In the genomic region with DNA sequence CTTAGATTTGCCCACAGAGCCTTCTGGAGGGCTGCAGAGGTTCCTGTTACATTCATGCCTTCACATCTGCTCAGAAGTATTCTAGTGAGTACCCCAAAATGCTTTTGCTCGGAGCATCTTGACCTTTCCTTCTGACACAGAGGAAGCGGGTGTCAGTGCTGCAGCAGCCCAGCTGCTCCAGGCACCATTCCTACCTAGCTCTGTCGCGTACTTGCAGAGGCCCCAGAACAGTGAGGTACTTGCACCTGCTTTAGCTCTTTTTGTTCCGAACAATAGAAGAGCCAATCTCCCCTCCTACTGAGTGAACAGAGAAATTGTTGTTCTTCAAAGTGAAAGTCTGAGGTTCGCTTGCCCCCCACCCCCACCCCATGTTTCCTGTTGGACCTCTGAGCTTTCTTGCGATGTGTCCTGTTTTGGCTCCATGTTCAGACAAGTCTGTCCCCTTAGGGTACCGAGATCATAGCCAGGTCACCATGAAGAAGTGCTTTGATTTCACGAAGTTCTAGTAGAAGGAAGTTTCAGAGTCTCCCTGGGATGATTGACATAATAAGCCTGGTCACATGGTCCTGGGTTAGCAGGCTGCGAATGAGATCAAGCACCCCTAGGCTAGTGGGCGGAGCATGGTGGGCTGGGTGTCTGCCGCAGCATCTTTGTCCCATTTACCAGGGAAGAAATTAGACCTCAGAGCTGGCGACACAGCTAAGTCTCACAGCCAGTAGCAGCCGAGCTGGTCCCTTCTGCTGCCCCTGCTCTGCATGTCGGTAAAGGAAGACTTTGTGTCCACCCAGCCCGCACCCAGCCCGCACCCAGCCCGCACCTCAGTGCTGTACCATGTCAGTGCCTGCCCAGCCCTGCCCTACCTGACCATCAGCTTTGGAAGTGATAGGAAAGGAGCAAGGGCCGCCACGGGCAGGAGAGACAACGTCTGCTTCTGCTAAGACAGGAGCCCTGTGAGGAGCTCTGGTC, we compare ENCODE assay signal across 8 mouse cellular contexts.
DNase-seq lines count a peak whose midpoint lies in the region; ATAC-seq and TF ChIP-seq lines count a peak whose summit lies in the region.

No protein-coding gene starts in this region.

- no peaks in the 10 kb centered on the region for H3K36me3 ChIP-seq in heart, embryonic 15.5 days
- H3K36me3 ChIP-seq in limb, embryonic 12.5 days, result peaks cover 6% of the 10 kb centered on the region; the same call in 1 of the 2 replicates
- H3K36me3 ChIP-seq in midbrain, postnatal 0 days (ENCODE audit: insufficient read depth, low read length), result no peaks in the 10 kb centered on the region

- peak overlapping the region; percentile 23; the same call in 1 of the 2 replicates for H3K4me3 ChIP-seq in heart, embryonic 15.5 days
- H3K4me3 ChIP-seq in limb, embryonic 12.5 days (replicated peaks), result no peak overlapping the region
- no peak overlapping the region for H3K4me3 ChIP-seq in midbrain, postnatal 0 days (ENCODE audit: low read depth, low read length)
- H3K4me3 ChIP-seq in left cerebral cortex, adult 2 months, result no peak overlapping the region; the same call in 1 of the 2 replicates

- peak overlapping the region; percentile 56 for H3K4me2 ChIP-seq in heart, embryonic 15.5 days
- H3K4me2 ChIP-seq in limb, embryonic 12.5 days, result peak overlapping the region; percentile 18
- H3K4me2 ChIP-seq in midbrain, postnatal 0 days (ENCODE audit: low read depth, low read length, poor library complexity, severe bottlenecking), result no peak overlapping the region

- no peak overlapping the region for H3K9ac ChIP-seq in heart, embryonic 15.5 days
- H3K9ac ChIP-seq in limb, embryonic 12.5 days (replicated peaks), result 0 out of 2 replicates have a peak overlapping the region, but pooled peaks have one; percentile 14
- no peak overlapping the region for H3K9ac ChIP-seq in midbrain, postnatal 0 days (replicated peaks; ENCODE audit: low read length, poor library complexity, severe bottlenecking)

- peak; percentile 28 to 29 for DNase-seq in cerebellum, postnatal 14 days
- DNase-seq in cerebellum, adult 9-11 months, result no peak
- peak; percentile 80 for DNase-seq in embryo, embryonic 10 days (ENCODE audit: low spot score)
- DNase-seq in midbrain, postnatal 0 days (ENCODE audit: low spot score), result peak; percentile 8
- DNase-seq in thymus, postnatal 25 days, result peak; percentile 83
- DNase-seq in left cerebral cortex, adult 2 months (ENCODE audit: extremely low spot score in 1 of 2, low spot score in 2 of 2), result no peak

- no peaks in the 10 kb centered on the region for H3K9me3 ChIP-seq in heart, embryonic 15.5 days (replicated peaks)
- peaks cover 4% of the 10 kb centered on the region; the same call in 1 of the 2 replicates for H3K9me3 ChIP-seq in limb, embryonic 12.5 days
- no peaks in the 10 kb centered on the region for H3K9me3 ChIP-seq in midbrain, postnatal 0 days (ENCODE audit: low read length)

- intact Hi-C loops in left cerebral cortex, adult 2 months (cut with DNase I), result no loop called here

- no peak for TF ChIP-seq CTCF in midbrain, postnatal 0 days (IDR thresholded peaks at IDR 0.05)
- TF ChIP-seq CTCF in left cerebral cortex, adult 2 months (IDR thresholded peaks at IDR 0.05), result no peak

- H3K27me3 ChIP-seq in heart, embryonic 15.5 days, result no peaks in the 10 kb centered on the region
- H3K27me3 ChIP-seq in limb, embryonic 12.5 days, result no peaks in the 10 kb centered on the region
- H3K27me3 ChIP-seq in midbrain, postnatal 0 days (ENCODE audit: insufficient read depth, low read length), result no peaks in the 10 kb centered on the region

- 39% methylated on average over 21 of the region's 21 CpGs for WGBS in heart, embryonic 15.5 days
- WGBS in limb, embryonic 12.5 days, result 45% methylated on average over 21 of the region's 21 CpGs
- WGBS in midbrain, postnatal 0 days, result 48% methylated on average over 21 of the region's 21 CpGs

- H3K4me1 ChIP-seq in heart, embryonic 15.5 days (replicated peaks), result peaks cover 19% of the 10 kb centered on the region
- peaks cover 60% of the 10 kb centered on the region for H3K4me1 ChIP-seq in limb, embryonic 12.5 days (replicated peaks)
- no peaks in the 10 kb centered on the region for H3K4me1 ChIP-seq in midbrain, postnatal 0 days (ENCODE audit: insufficient read depth, low read length)

- peak; percentile 50; the same call in 1 of the 2 replicates for ATAC-seq in heart, embryonic 15.5 days (replicated peaks; ENCODE audit: insufficient number of reproducible peaks, insufficient read depth, low FRiP score, low read depth)
- ATAC-seq in limb, embryonic 12.5 days (ENCODE audit: insufficient number of reproducible peaks, insufficient read depth, low FRiP score, low TSS enrichment, low read depth), result 0 out of 2 replicates have a peak, but pooled peaks have one; percentile 34
- 0 out of 2 replicates have a peak, but pooled peaks have one; percentile 23 for ATAC-seq in midbrain, postnatal 0 days (ENCODE audit: low FRiP score)

- H3K27ac ChIP-seq in heart, embryonic 15.5 days, result no peak overlapping the region
- peak overlapping the region; percentile 50; the same call in 1 of the 2 replicates for H3K27ac ChIP-seq in limb, embryonic 12.5 days
- no peak overlapping the region for H3K27ac ChIP-seq in midbrain, postnatal 0 days (ENCODE audit: low read depth, low read length)
- no peak overlapping the region for H3K27ac ChIP-seq in left cerebral cortex, adult 2 months

Comparison
In these comparisons a context has a peak if more than half of its experiments do, and no peak if none do; other contexts are left out.
1. DNase-seq: peak in cerebellum, postnatal 14 days (2 of 2), embryo, embryonic 10 days (single experiment), midbrain, postnatal 0 days (single experiment) and thymus, postnatal 25 days (single experiment); none in cerebellum, adult 9-11 months (single experiment) and left cerebral cortex, adult 2 months (0 of 2).
2. Peak in every context shown above with its lines, with median percentiles within 50 percentile points of each other: ATAC-seq.